Mouse (Mus musculus): ENCODE measurements around the gene Tmsb15b1.
A peak's percentile ranks its signal among the peaks of the same experiment; 100 is the strongest.
"Not testable (repeated sequence)": the region's sequence is repeated elsewhere in the genome, so short reads cannot be mapped to it uniquely, and the experiment has no call there.

Gene Tmsb15b1

DNA sequence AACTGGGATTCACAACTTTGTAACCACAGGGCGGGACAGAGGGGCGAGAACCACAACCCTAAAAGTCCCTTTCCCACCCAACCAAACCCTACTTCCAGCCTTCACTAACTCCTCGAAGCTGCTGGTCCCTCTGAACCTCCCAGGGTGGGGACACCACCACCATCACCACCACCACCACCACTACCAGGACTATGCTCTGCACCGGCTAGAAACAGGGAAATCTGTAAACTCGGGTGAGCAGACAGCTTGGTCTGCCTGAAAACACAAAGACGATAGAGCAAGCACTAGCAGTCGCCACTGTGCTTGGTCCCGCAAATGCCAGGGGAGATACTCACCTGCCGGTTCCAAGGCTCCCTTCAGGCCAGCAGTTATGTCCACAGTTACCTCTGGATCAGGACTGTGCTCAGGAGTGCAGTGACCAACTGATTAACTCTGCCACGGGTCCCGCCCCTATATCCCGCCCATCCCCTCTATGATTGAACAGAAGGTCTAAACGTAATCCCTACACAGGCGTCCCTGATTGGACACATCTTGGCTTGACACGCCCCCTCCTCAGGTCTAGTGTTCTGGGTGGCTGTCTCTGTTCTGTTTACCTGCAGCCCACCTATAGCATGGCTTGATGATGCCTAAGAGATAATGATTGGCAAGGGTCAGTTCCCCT is at the start of gene Tmsb15b1, which contains the start of gene Tmsb15l:
TSS of gene Tmsb15b1 (minus strand) at position 451 of the 661 bp plus-strand sequence.
TSS of gene Tmsb15l (minus strand) at position 446 of the 661 bp plus-strand sequence.
- DNase-seq (ENCODE audit: low spot score) = peak; percentile 78

DNA sequence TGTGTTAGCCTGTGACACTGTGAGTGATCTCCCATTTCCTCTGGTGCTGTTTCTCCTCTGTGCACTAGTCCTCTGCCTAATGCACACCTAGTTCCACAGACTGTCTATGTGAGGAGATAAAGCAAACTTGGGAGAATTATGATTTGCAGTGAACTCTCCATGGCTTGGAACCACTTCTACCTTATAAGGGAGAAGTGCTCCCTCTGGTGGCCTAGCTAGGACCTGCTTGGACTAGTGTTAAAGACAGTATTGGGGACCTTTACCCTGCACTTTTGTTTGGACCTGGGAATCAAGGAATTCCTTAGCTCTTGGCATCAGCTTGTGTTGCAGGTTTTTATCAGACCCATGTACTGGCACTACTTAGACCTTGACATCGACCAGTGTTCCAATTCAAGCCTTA is 42.6 kb upstream of the Tmsb15b1 start:
- peak; percentile 80 for DNase-seq (ENCODE audit: low spot score)

DNA sequence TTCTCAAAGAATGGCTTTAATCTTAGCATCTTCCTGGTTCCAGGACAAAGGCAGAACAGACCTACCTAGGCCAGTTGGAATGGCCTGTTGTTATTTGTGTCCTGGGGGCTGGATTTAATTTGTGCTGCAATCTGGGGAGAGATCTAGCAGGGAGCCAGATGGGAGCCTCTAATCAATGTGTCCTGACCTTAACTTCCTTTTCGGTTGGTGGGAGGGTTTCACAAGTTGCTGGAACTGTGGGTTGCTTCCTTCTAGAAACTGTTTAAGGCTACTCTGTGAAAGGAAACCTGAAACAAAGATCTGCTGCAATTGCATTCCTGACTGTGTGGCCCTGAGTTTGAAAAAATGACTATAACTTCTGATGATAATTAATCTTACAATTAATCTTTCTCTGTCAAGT is 41.0 kb upstream of the Tmsb15b1 start:
- DNase-seq (ENCODE audit: low spot score) = no peak

GRCm38 (mm10) chrX:137015099-137015709 is 38.5 kb upstream of the Tmsb15b1 start:
- DNase-seq (ENCODE audit: low spot score) = peak; percentile 82

GRCm38 (mm10) chrX:136996256-136996655 is 19.6 kb upstream of the Tmsb15b1 start:
- no peak for DNase-seq (ENCODE audit: low spot score)

DNA sequence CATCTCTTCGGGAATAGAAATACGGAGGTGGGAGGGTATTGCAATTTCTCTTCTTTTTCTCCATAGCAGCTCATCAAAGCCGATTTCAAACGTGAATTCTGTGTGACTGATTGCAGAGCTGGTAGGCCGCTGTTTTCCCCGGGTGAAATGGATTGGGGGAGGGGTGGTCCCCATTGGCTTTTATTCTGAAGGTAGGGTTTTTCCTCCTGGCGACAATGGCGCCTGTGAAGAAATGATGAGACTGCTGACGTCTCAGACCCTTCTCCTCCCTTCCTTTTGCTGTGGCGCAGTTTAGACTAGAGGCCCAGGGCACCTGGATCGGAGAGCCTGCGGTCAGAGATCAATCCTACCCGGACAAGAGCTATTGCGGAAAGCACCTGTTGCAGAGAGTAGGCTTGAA is 17.0 kb upstream of the Tmsb15b1 start:
- peak; percentile 52 for DNase-seq (ENCODE audit: low spot score)

- DNase-seq (ENCODE audit: low spot score) = peak; percentile 86
Measured at GRCm38 (mm10) chrX:136992978-136993547, 16.4 kb upstream of the Tmsb15b1 start, which contains the start of gene Zcchc18. Zcchc18 (plus strand) TSS chrX:136993155.

DNA sequence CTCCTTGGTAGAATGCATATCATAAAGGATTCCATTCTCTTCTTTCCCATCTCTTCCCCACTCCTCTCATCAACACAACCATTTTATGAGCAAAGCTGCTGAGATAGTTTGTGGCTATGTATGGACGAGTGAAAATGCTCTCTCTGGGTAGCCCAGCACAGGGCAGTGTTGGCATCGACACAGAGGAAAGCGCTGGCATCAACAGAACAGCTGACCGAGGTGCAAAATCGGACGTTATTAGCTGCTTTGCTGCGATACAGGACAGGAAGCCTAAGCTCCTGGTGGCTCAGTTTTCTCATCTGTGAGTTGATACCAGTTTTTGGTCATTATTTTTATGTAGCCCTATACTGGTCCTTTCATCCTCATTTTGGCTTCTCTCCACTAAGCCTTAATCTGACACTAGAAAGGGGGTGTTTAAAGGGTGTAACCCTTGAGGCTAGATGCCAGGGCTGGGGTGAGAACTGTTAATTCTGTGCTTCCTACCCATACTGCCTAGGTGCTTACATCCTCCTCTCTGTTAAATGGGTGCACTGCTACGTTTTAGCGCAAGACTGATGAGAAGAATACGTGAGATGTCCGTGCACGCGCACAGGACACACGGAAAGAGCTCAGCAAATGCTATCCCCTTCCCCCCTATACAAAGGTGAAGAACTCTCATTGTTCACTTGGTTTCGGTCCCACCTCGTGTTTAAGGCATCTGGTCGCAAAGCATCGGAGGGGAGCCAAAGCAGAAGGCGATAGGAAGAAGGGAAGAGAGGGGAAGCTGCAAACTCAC is 15.7 kb upstream of the Tmsb15b1 start:
- peak; percentile 3 for DNase-seq (ENCODE audit: low spot score)

GRCm38 (mm10) chrX:136991274-136991673 is 14.6 kb upstream of the Tmsb15b1 start:
- no peak for DNase-seq (ENCODE audit: low spot score)

- no peak for DNase-seq (ENCODE audit: low spot score)
Measured at GRCm38 (mm10) chrX:136986039-136986438, 9.4 kb upstream of the Tmsb15b1 start.

- DNase-seq (ENCODE audit: low spot score) = peak; percentile 25
Measured at GRCm38 (mm10) chrX:136978616-136979015, 1.9 kb upstream of the Tmsb15b1 start.

DNA sequence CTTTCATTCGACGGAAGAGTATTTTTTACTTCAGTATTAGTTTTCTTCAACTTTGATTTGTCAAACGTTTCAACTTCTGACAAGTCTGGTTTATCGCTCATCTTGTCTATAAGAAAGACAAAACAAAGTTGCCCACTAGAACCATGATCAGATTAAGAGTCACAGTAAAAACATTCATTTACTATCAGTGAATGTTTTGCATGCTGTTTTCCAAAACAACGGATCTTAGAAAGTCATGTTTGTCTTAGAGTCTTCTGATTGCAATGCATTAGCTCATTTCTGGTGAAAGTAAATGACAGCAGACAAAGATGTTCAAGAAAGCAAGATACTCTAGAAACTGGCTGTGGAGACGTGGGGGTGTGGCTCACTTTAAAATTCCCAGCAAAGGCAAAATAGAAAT is 1.3 kb downstream of the Tmsb15b1 start, which contains the start of gene Tmsb15b2:
TSS of gene Tmsb15b2 (minus strand) at position 101 of the 400 bp plus-strand sequence.
- not testable (repeated sequence) for DNase-seq (ENCODE audit: low spot score)

- peak; percentile 35 for DNase-seq (ENCODE audit: low spot score)
Measured at GRCm38 (mm10) chrX:136959688-136960087, 17.0 kb downstream of the Tmsb15b1 start.

GRCm38 (mm10) chrX:136958300-136958699 is 18.4 kb downstream of the Tmsb15b1 start:
- DNase-seq (ENCODE audit: low spot score) = not testable (repeated sequence)

DNA sequence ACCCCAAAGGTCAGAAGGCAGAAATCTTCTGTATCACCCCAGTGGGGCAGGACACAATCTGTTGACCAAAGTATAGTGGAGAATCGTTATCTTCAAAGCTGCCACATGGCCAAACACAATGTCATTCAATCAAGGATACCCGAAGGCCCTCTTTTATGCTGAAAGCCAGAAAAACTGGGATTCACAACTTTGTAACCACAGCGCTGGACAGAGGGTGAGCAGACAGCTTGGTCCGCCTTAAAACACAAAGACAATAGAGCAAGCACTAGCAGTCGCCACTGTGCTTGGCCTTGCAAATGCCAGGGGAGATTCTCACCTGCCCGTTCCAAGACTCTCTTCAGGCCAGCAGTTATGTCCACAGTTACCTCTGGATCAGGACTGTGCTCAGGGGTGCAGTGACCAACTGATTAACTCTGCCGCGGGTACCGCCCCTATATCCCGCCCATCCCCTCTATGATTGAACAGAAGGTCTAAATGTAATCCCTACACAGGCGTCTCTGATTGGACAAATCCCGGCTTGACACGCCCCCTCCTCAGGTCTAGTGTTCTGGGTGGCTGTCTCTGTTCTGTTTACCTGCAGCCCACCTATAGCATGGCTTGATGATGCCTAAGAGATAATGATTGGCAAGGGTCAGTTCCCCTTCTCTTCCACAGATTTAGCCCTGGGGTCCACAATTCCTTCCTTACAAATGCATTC is 18.9 kb downstream of the Tmsb15b1 start:
- DNase-seq (ENCODE audit: low spot score) = peak; percentile 65

- DNase-seq (ENCODE audit: low spot score) = no peak
Measured at GRCm38 (mm10) chrX:136937985-136938384, 38.7 kb downstream of the Tmsb15b1 start.

- DNase-seq (ENCODE audit: low spot score) = no peak
Measured at GRCm38 (mm10) chrX:136927031-136927430, 49.6 kb downstream of the Tmsb15b1 start, which contains the start of gene H2bfm. H2bfm (plus strand) TSS chrX:136927325.

DNA sequence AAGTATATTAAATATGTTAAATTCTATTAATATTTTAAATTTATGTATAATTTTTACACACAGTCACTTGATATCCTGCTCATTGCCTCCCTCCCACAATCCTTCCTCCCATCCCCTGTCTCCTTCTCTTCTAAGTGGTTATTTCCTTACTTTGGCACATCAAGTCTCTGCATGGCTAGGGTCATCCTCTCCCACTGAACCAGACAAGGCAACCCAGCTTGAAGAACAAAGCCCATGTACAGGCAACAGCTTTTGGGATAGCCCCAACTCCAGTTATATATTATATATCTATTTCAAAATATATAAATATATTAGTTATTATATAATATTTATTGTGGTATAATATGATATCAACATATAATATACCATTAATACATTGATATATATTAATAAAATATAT is 50.8 kb downstream of the Tmsb15b1 start:
- no peak for DNase-seq (ENCODE audit: low spot score)
